Mouse (Mus musculus) telencephalon, adult 2 months (tissue): ENCODE results near the gene Samm50.

Experiments used
- DNase-seq: peaks from one replicate; pipeline ENCODE4 v3.0.0-alpha.2; 2011; ENCODE audit warnings: low read depth, low spot score

Samm50 gene

GRCm38 (mm10) chr15:84210941-84211340 is 18.9 kb downstream of the Samm50 start:
- DNase-seq, result no peak

GRCm38 (mm10) chr15:84211564-84211963 is 19.5 kb downstream of the Samm50 start:
- DNase-seq, result no peak

- DNase-seq, result no peak
Observed at GRCm38 (mm10) chr15:84212031-84212755, 20.2 kb downstream of the Samm50 start.

GRCm38 (mm10) chr15:84212756-84213105 is 20.7 kb downstream of the Samm50 start:
- DNase-seq, result no peak

GRCm38 (mm10) chr15:84213162-84213739 is 21.2 kb downstream of the Samm50 start:
- no peak for DNase-seq

GRCm38 (mm10) chr15:84214476-84214875 is 22.4 kb downstream of the Samm50 start:
- no peak for DNase-seq

- DNase-seq, result no peak
Observed at GRCm38 (mm10) chr15:84215273-84215672, 23.2 kb downstream of the Samm50 start.

GRCm38 (mm10) chr15:84216026-84216425 is 24.0 kb downstream of the Samm50 start:
- DNase-seq, result no peak

GRCm38 (mm10) chr15:84216461-84217084 is 24.5 kb downstream of the Samm50 start:
- DNase-seq, result no peak

- no peak for DNase-seq
Observed at GRCm38 (mm10) chr15:84217969-84218782, 26.1 kb downstream of the Samm50 start.

- DNase-seq, result no peak
Observed at GRCm38 (mm10) chr15:84218783-84219271, 26.8 kb downstream of the Samm50 start.

GRCm38 (mm10) chr15:84221539-84221938 is 29.5 kb downstream of the Samm50 start:
- DNase-seq, result no peak

GRCm38 (mm10) chr15:84223423-84223822 is 31.4 kb downstream of the Samm50 start:
- no peak for DNase-seq

GRCm38 (mm10) chr15:84224779-84225178 is 32.7 kb downstream of the Samm50 start:
- DNase-seq, result no peak

GRCm38 (mm10) chr15:84226918-84227317 is 34.9 kb downstream of the Samm50 start:
- no peak for DNase-seq

- DNase-seq, result no peak
Observed at GRCm38 (mm10) chr15:84230661-84231060, 38.6 kb downstream of the Samm50 start.

GRCm38 (mm10) chr15:84231113-84231712 is 39.2 kb downstream of the Samm50 start:
- DNase-seq, result peak; percentile 71

- DNase-seq, result no peak
Observed at GRCm38 (mm10) chr15:84231721-84232561, 39.9 kb downstream of the Samm50 start, which contains the start of gene Parvb. Parvb (plus strand) TSS chr15:84232043.

GRCm38 (mm10) chr15:84232609-84233008 is 40.6 kb downstream of the Samm50 start:
- no peak for DNase-seq

GRCm38 (mm10) chr15:84234794-84235581 is 42.9 kb downstream of the Samm50 start:
- no peak for DNase-seq
